Mouse (Mus musculus): ENCODE measurements at regions not wholly inside any gene's neighbourhood (a gene's known extent, or its start where the extent isn't known, plus 50 kb on each side); places are given as distances from the start of the nearest gene placed in this dataset.

DNA sequence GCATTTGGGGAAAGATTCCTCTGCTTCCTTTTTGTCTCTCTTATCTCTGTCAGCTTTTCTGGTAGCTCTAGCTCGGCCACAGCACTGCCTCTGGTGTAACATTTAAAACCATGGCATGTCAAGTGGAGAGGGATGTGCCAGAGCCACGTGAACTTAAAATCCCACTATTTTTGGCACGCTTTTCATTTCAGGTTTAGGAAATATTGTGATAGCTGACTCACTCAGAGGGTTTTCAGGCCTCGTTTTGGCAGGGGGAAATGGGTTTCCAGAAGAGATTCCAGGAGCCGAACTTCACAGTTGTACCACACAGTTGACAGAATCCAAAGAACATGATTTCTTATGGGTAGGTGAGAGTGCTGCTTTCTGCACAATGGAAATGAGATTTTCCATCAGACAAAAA is 300.8 kb upstream of the Gcfc2 start:
- TF ChIP-seq HCFC1 (IDR thresholded peaks at IDR 0.05; ENCODE audit: low read depth, low read length) (no peak), ZKSCAN1 (IDR thresholded peaks at IDR 0.05; ENCODE audit: low read depth, low read length) (no peak), POLR2A (IDR thresholded peaks at IDR 0.05; ENCODE audit: control insufficient read depth in 1 of 2, insufficient read depth in 1 of 2, low read depth in 1 of 2, low read length in 2 of 2, poor library complexity in 1 of 2) (no peak), POLR2AphosphoS2 (IDR thresholded peaks at IDR 0.05; ENCODE audit: low read length) (no peak), MAFK (IDR thresholded peaks at IDR 0.05; ENCODE audit: borderline replicate concordance, low read depth, low read length) (no peak), CHD1 (IDR thresholded peaks at IDR 0.05; ENCODE audit: low read depth, low read length) (no peak)
- Histone ChIP-seq H3K4me3 (ENCODE audit: control insufficient read depth in 1 of 2, insufficient read depth in 1 of 2, low read depth in 2 of 2, low read length in 2 of 2) (no peak overlapping the region), H3K9me3 (replicated peaks; ENCODE audit: insufficient read depth, low read length) (no peaks in the 10 kb centered on the region), H3K4me1 (ENCODE audit: control insufficient read depth in 1 of 2, insufficient read depth in 2 of 2, low read length in 2 of 2) (no peaks in the 10 kb centered on the region), H3K36me3 (ENCODE audit: control insufficient read depth in 1 of 2, insufficient read depth in 2 of 2, low read length in 2 of 2) (no peaks in the 10 kb centered on the region), H3K27ac (ENCODE audit: control insufficient read depth, low read depth, low read length) (no peak overlapping the region), H3K79me2 (ENCODE audit: control insufficient read depth, insufficient read depth, low read length, poor library complexity) (no peaks in the 10 kb centered on the region), H3K9ac (ENCODE audit: control insufficient read depth, low read depth, low read length, poor library complexity, severe bottlenecking) (no peak overlapping the region), H3K27me3 (ENCODE audit: control insufficient read depth in 1 of 2, insufficient read depth in 2 of 2, low read length in 2 of 2) (no peaks in the 10 kb centered on the region)
- DNase-seq (ENCODE audit: low read depth, low spot score), result no peak

DNA sequence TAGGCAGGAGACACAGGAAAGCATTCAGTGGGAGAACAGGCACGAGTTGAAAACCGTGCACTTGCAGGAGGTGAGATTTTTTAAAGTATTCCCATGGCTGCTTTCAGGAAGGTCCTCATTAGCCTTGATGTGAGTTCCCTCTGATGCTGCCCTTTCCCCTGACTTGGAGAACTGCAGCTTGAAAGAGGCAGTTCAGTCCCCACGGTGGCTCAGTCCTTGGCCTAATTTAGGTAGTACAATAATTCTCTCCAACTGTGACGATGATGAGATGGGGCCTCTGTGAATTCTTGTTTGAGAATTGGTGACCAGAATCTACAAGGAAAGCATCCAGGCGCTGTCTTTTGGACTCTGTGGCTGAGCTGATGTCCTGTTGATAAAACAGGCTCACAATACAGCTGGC is 298.5 kb upstream of the Gcfc2 start:
- Histone ChIP-seq H3K4me1 (ENCODE audit: control insufficient read depth in 1 of 2, insufficient read depth in 2 of 2, low read length in 2 of 2) (no peaks in the 10 kb centered on the region), H3K79me2 (ENCODE audit: control insufficient read depth, insufficient read depth, low read length, poor library complexity) (no peaks in the 10 kb centered on the region), H3K36me3 (ENCODE audit: control insufficient read depth in 1 of 2, insufficient read depth in 2 of 2, low read length in 2 of 2) (no peaks in the 10 kb centered on the region), H3K27ac (ENCODE audit: control insufficient read depth, low read depth, low read length) (no peak overlapping the region), H3K4me3 (ENCODE audit: control insufficient read depth in 1 of 2, insufficient read depth in 1 of 2, low read depth in 2 of 2, low read length in 2 of 2) (no peak overlapping the region), H3K27me3 (ENCODE audit: control insufficient read depth in 1 of 2, insufficient read depth in 2 of 2, low read length in 2 of 2) (no peaks in the 10 kb centered on the region), H3K9ac (ENCODE audit: control insufficient read depth, low read depth, low read length, poor library complexity, severe bottlenecking) (no peak overlapping the region), H3K9me3 (replicated peaks; ENCODE audit: insufficient read depth, low read length) (no peaks in the 10 kb centered on the region)
- no peak for TF ChIP-seq SIN3A (IDR thresholded peaks at IDR 0.05; ENCODE audit: low read length)
- no peak for TF ChIP-seq USF2 (IDR thresholded peaks at IDR 0.05; ENCODE audit: borderline replicate concordance in 1 of 2, insufficient read depth in 1 of 2, low read depth in 1 of 2, low read length in 2 of 2)
- no peak for TF ChIP-seq NRF1 (IDR thresholded peaks at IDR 0.05; ENCODE audit: insufficient read depth, low read depth, low read length, poor library complexity, severe bottlenecking)
- TF ChIP-seq E2F4 (IDR thresholded peaks at IDR 0.05; ENCODE audit: borderline replicate concordance, low read depth, low read length), result no peak
- no peak for TF ChIP-seq ZNF384 (IDR thresholded peaks at IDR 0.05; ENCODE audit: low read depth, low read length)
- no peak for TF ChIP-seq GABPA (IDR thresholded peaks at IDR 0.05; ENCODE audit: low read depth, low read length)
- no peak for TF ChIP-seq RAD21 (IDR thresholded peaks at IDR 0.05; ENCODE audit: low read depth, low read length)
- no peak for TF ChIP-seq EP300 (IDR thresholded peaks at IDR 0.05; ENCODE audit: low read depth in 1 of 2, low read length in 2 of 2)
- TF ChIP-seq KAT2A (conservative IDR thresholded peaks at IDR 0.05; ENCODE audit: low read depth, low read length), result no peak
- no peak for TF ChIP-seq SMC3 (IDR thresholded peaks at IDR 0.05; ENCODE audit: low read depth, low read length)
- no peak for TF ChIP-seq ZKSCAN1 (IDR thresholded peaks at IDR 0.05; ENCODE audit: low read depth, low read length)
- TF ChIP-seq UBTF (IDR thresholded peaks at IDR 0.05; ENCODE audit: borderline replicate concordance, insufficient read depth, low read depth, low read length), result no peak
- no peak for TF ChIP-seq MAZ (IDR thresholded peaks at IDR 0.05; ENCODE audit: low read depth, low read length)
- TF ChIP-seq JUND (IDR thresholded peaks at IDR 0.05; ENCODE audit: low read depth, low read length), result no peak
- DNase-seq (ENCODE audit: low read depth, low spot score), result no peak

Data from MEL (cell line).